Mouse (Mus musculus) c-Kit-negative CD71-positive TER-119-positive erythroid progenitor cells, embryonic 14.5 days (primary cell): ENCODE measurements around the gene Cckbr.

Source experiments
- DNase-seq: peaks from one replicate; pipeline ENCODE4 v3.0.0-alpha.2; 2013; ENCODE audit warnings: low read depth, low spot score

The Cckbr gene

DNA sequence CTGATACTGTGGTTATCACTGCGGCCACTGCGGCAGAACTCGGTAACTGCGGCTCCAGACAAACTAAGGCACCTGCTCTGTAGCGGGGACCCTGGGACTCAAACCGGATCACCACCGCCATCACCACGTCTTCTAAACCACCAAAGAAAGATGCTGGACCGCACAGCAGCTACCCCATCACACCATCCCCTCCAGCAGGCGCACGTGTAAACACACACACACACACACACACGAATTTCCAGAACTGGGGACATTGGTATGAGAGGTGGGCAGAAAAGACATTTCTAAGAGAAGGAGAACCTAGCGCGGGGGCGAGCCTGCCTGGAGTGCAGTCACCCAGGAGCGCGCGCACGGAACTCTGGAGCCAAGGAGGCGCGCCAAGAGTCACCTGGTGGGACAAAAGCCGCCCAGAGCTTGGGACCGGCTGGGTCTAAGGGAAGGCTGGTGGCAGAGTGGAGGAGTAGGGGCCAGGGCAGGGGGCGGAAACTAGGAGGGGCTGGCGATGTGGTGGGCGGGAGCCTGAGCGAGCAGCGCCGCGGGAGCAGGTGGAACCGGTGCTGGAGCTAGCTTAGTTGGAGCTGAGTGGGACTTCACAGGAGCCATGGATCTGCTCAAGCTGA is at the start of gene Cckbr:
Gene Cckbr, plus strand, starts transcription at position 308 of the 620 bp plus-strand sequence.
- no peak for DNase-seq

DNA sequence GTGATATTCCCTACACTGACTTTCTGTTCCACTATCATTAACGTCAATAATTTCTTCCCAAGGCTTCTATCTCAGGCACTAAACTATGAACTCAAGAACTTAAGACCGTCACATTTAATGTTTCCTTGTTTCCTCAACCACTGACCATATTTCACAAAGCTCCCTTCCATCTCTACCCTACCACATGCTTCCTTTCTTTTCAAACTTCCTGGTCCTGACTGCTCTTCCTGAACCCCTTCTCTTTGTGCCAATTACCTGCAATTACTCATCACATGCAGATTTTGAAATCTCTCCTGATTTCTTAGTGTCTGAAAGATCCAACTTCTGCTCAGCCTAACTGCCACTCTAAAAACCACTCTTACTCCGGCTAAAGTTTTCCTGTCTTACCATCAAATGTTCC is 45.2 kb upstream of the Cckbr start:
- DNase-seq, result no peak

DNA sequence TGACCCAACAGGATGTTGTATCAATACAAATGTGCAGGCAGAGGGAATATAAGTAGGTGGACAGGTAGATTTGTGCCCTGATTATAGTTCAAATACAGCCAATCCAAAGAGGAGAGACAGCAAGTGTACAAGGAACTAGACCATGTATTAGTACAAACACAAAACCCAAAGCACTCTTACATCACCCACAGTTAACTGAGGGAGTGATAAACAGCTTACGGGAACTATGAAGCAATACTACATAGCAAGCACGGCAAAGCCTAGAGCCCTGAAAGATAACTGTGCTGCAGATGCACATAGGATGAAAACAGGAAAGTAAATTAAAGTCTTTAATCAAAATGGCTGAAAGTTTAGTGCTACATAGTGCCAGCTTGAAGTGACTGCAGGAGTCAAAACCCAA is 37.8 kb upstream of the Cckbr start:
- DNase-seq, result no peak

DNA sequence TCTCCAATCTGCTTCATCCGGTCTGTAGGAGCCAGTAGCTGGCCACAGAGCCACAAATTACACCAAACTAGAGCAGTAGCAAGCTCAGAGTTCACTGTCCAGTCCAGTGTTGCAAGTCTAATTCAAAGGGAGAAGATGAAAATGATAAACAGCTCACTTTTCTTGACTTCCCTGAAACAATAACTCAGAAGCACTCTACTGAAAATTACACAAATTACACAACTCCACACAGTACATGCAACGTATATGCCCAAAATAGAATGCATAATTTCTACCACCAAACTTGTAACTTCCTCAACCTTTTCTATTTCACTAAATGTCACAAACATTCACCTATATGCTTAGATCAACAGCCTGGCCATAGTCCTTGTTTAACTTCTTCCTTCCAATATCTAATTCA is 35.3 kb upstream of the Cckbr start:
- no peak for DNase-seq

DNA sequence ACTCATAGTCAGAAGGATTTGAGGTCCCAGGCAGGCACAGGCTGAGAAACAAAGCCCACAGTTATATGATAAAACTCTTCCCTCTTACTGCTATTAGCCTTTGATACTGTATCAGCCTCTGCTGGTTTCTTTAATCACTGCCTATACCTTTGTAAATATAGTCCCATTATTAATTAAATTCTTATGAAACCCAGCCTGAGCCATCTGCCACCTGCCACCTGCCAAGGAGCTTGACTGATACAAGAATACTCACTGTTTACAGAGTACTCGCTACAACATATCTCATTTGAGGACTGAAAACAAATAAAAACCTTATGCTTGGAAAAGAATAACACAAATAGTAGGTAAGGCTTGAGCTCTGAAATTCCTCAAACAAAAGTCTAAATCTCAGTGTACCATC is 30.9 kb upstream of the Cckbr start:
- no peak for DNase-seq

DNA sequence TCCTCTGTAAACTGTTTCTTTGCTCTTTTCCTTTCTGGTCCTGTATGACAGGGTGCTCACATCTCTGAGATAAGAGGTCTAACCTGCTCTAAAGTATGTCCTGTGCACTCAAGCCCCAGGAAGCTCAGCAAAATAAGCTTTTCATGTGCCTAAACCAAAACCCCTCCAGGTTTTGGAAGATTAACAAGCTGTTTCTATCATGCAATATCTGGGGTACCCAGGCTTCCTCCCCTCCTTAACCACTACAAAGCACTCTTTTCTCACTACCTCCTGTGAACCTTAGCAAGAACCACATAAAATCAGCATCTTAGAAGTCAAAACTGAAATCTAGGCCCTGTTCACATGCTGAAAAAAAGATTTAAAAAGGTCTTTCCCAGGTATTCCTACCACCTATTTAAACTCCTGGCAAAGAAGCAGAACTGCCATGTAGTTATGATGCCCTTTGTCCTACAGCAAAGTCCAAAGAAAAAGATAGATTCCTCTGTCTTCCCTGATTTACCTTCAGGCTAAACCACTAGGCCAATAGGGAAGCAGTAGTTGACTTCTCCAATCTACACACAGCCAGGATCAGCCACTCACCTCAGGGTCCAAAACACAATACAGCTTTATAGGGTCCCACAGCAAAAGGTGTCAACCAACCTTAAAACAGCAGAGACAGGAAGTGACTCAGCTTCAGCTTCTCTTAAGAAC is 30.3 kb upstream of the Cckbr start:
- DNase-seq, result no peak

DNA sequence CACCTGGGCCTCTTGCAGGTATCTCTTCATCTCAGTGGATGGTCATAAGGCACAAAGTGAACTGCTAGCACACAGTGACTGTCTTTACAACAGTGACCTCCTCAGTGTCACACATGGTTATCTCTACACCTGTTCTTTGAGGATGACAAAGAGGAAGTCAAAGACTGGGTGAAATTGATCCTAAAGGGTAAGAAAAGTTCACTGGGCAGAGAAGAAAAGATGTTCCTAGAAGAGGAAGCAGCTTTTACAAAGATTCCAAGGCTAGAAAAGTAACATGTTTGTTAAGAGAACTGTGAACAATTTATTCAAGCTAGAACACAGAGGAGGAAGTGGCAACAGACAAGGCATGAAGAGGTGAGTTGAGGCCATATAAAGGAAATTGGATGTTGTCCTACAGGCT is 29.4 kb upstream of the Cckbr start:
- no peak for DNase-seq

DNA sequence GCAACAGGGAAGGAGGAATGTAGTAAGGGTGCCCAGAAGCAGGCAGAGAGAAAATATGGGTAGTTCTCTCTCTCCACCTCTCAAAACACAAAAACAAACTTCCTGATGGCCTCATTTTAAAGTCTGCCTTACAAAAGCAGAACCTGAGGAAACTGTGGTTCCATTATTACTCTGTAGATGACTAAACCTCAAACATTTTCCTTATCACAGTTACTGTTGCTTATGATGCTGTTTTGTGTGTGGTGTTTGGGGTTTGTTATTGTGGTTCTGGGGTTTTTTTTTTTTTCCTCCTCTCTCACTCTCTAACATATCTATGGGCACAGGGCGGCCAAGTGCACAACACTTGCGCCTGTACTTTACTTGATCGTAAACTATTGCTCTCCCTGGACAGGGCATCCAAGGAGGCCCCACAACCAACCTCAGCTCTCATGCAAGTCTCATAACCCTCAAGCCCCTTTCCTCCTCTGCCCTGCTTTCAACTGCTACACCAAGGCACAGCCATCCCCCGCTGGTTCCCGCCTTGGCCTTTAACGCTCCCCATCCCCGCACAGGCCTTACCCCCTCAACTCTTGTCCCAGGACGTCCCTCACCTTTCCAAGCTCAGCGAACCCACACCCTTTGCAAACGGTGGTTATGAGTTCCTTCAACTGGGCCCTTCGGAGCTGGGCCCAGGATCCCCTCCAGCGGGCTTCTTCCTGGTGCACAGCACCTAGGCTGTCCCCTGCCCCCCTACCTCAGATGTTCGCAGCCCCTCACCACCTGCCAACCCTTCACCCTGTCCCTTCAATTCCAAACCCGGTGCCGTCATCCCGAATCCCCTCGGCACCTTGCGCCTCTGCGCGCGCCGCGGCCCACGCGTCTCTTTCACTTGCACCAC is 26.2 kb upstream of the Cckbr start:
- peak; percentile 8 for DNase-seq

DNA sequence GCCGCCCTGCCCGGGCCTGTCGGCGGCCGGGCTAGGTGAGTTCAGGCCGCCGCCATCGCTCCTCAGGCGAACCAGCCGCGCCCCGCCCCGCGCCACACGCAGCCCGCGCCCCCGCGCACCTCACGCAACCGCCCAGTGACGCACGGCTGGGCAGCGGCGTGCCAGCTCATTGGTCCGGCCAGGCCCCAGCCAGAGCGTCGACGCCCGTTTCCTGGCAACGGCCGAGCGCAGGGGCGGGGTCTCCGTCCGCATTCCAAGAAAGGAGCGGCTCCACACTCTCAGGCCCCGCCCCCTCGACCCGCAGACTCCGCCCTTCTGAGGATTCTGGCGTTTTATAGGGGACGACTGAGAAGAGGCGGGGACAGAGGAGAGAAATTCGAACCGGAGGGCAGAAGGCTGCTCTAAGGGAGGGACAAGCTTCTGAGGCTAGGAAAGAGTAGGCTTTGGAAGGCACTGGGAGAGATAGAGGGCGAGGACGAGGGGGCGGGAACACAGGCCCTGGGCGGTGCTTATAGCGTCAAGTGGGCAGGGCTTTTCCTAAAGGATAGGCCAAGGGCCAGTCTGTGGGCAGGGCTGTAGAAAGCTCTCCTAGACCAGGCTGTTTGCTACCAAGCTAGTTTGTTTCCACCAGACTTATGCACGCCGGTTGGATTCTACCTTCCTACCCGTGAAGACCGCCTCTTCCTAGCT is 25.5 kb upstream of the Cckbr start, which contains the start of gene Fam160a2:
Gene Fam160a2, minus strand, starts transcription at position 120 of the 690 bp plus-strand sequence.
- DNase-seq, result peak; percentile 100

DNA sequence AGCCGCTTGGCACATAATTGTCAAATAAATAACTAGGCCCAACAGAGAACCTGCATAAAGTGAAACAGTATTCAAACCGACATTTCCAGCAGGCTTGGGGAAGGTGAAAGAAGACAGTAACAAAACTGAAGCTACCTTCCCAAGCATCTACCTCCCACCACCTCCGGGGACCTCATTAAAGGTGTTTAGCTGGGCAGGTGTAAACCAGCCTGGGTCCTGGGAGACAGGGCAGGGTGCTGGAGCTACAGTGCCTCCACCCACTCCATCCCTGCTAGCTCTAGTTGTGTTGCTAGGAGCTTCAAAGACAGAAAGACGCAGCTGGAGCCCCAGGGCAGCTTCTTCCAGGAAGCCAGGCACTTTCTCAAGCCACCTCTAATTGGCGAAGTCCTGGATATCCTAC is 21.3 kb upstream of the Cckbr start, which contains the start of gene Cnga4:
Gene Cnga4, plus strand, starts transcription at position 301 of the 400 bp plus-strand sequence.
- no peak for DNase-seq

DNA sequence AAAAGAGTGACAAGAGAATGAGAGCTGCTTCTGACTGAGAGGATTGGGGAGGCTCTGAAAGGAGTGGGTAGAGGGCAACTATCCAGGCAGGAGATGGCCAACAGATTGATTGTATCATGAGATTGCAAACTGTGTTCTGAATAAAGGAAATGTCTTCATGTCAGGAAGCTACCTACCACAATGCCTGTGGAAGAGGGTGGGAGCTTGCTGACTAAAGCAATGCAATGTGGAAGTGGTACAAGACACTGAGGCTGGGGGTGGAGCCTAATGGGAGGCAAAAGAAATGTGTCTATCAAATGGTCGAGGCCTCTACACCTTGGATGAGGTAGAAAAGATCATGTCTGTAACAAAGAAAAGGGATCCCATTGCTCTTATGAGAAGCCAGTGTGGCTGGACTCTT is 19.2 kb upstream of the Cckbr start:
- DNase-seq, result no peak

DNA sequence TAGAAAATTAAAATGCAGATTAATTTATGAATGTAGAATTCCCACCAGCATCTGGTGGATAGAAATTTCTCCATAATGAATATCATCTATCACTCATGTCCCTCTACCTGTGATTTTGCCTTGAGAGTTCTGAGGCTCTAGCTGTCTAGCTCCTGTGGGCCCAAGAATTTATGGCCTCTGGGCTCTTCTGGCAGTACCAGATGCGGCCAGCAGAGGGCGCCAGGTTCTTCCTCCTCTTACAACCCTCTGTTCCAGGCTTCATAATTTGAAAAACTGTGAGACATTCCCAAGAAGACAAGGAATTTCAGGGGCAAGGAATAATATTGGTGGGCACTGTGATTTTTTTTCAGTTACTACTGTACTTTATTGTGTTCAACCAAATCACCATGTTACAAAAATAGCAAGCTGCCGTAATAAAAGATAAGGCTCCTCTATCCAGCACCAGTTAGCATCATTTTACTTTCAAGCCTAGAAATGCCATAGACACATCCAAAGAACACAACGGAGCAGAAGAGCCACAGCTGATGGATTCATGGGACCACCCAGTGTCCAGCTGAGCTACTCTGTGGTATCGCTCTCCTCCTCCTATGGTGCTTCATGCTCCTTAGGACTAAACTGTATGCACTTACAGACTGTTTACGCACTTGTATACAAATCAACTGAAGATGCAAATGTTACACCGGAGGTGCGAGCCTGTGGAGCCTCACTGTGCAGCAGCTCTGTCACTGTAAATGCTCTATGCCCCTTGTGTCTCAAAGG is 13.5 kb upstream of the Cckbr start:
- DNase-seq, result peak; percentile 46

DNA sequence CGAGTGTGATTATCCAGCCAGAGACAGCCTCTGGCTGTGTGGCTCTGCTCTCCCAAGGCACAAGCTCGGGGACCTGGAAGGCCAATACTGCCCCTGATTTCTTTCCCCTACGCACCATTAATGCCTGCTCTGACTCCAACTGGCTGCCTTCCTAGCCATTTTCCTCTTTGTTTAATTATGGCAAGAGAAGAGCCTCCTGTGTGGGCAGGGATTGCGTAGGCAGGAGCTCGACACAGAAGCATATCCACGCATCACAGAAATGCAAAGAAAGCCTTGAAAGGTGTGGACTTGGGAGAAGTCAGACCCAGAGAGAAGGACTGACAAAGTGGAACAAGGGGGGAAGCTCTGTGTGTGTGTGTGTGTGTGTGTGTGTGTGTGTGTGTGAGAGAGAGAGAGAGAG is 11.1 kb upstream of the Cckbr start:
- no peak for DNase-seq

DNA sequence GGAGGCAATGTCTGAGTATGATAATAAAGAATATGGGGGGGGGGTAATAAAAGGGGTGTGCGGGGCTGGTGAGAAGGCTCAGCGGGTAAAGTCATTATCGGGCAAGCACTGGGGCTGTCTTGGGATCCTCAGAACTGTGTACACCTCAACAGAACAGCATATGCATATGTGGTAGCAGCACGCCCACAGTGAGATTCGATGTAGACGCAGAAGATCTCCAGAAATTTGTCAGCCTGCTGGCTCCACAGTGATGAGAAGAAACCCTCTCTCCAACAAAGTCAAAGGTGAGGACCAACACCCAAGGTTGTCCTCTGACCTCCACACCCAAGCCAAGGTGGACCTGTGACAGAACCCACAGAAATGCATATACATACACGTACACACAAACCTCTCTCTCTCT is 9.0 kb upstream of the Cckbr start:
- DNase-seq, result no peak

DNA sequence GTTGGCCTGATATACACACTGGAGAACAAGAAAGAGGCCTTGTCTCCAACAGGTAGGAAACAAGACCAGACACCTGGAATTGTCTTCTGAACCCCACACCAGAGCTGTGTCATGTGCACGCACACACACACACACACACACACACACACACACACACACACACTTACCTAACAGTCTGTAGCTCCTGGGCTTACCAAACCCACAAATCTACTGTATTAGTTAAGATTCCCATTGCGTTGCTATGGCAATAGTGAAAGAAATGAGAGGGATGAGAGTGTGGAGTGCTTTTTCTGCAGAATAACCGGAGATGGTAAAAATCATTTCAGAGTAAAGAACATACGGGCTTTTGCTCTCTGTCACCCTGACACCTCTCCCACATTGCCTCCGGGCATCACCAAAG is 7.4 kb upstream of the Cckbr start:
- no peak for DNase-seq

DNA sequence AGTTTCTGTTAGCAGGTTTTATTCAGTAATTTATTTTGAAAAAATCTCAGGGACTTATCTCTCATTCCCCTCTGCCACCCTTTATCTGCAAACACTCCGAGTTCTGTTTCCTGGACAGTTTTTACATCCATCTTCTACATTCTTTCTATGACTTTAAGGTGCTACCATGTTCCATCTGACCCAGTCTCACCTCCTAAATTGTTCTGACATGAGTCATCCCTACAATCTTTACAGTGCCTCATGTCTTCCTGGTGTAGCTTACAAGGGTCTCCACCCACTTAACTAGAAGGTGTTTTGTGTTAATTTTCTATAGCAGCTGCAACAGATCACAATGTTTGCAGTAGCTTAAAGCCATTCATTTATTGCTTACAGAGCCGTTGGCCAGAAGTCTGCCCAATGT is 4.6 kb upstream of the Cckbr start:
- DNase-seq, result no peak

DNA sequence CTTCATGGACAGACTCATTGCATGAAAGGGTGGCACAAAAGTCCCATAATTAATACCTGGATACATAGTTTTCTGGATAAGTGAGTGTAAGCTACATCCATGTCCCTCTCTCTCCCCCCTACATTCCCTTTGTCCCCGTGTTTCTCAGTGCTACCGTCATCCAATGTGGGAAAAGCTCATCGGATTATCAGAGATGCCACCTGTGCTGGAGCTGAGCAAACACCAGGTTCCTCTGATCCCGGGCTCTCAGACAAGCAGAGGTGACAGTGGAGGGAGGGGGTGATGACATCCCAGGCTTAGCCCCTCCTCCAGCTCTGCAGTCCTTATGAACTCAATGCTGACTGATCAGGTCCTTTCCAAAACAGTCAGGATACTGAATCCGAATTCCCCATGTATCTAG is 1.2 kb upstream of the Cckbr start:
- DNase-seq, result no peak

DNA sequence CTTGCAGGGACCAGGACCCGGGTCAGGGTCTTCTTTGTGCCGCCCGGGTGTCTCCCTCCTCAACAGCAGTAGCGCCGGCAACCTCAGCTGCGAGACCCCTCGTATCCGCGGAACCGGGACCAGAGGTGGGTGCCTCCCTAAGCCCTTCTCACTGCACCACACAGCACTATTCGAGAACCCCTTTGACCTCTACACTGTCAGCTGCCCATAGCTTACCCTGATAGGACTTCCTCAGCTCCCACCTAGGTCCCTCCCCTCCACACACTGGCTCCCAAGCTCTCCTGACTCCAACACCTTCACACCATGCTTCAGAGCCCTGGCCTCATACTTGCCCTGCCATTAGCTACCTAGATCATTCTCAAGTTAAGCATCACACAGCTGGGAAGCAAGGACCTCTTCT is 520 bp downstream of the Cckbr start:
- DNase-seq, result no peak

DNA sequence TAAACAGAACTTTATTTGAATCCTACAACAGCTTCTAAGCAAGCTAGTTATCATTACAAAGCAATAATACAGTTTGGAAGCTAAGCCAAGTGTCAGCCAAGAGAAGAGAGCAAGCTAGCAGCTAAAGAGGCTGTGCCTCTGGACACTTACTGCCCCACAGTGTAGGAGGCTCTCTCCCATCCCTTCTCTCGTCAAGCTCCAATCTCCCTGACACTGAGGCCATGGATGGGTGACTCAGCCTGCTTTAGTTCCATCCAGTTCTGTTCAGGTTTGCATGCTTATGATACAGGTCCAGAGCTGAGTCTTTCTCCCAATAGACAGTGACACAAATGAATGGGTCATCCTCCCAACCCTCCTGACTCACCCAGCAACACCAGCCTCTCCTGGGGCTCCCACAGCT is 6.5 kb downstream of the Cckbr start:
- DNase-seq, result no peak

DNA sequence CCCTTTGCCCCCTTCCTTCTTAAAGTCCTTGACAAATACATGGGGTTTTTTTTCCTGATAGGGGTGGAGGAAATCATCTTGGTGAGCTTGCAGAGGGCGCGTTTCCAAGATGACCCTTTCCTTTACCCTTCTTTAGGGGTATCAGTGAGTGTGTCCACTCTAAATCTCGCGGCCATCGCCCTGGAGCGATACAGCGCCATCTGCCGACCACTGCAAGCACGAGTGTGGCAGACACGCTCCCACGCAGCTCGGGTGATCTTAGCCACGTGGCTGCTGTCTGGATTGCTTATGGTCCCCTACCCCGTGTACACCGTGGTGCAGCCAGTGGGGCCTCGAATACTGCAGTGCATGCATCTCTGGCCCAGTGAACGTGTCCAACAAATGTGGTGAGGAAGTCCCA is 8.3 kb downstream of the Cckbr start:
- no peak for DNase-seq

DNA sequence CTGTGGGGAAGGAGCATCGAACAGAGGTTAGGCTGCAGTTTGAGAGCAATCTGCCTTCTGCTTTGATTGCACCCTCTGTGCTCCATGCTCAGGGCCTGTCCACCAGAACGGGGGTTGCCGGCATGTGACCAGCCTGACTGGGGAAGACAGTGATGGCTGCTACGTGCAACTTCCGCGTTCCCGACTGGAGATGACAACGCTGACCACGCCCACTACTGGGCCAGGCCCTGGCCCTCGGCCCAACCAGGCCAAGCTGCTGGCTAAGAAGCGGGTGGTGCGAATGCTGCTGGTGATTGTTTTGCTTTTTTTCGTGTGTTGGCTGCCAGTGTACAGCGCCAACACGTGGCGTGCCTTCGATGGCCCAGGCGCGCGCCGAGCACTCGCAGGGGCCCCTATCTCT is 9.3 kb downstream of the Cckbr start:
- no peak for DNase-seq
